Mouse (Mus musculus) G1E (cell line): Measurements from ENCODE around the gene Ccl1.

Experiments
- CTCF ChIP-seq: IDR thresholded peaks from 2 replicates; pipeline ENCODE4 v1.5.1; 2012; ENCODE audit warnings: low read depth, low read length, inconsistent platforms, mixed read lengths
- GATA1 ChIP-seq: IDR thresholded peaks from 2 replicates; pipeline ENCODE4 v1.6.1; 2012; ENCODE audit warnings: borderline replicate concordance, low read length, inconsistent platforms, mixed read lengths

DNA sequence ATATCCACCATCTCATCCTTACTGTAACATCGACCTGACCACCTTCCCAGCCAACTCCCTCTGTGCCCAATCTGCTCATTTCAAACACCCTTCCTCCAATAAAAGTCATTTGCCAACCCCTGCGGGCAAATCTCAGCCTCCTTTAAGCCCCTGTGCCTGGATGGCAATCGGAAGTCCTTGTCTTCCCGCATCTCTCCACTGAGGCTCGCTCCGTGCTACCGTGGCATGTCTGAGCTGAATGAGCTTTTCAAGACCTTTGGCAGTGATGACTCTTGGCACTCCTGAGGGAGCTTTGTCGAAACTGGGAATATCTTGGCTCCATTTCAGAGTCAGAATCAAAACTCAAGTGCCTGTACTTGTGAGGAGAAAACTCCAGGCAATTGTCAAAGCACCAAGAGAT, 124.2 kb downstream of the Ccl1 start:
- TF ChIP-seq CTCF (no peak), GATA1 (no peak)
